Mouse (Mus musculus) stomach, adult 2 months (tissue): ENCODE data around the gene Olfr316. TPM values are rescaled to one million over a fixed set of nuclear protein-coding genes. Genes with fewer than 3 reads are reported as not detected.

Source experiments
- polyA plus RNA-seq: library from polyadenylated mRNA; depleted of rRNA; stranded (reverse); fragments of >200 nt; gene quantifications from 2 replicates; pipeline ENCODE4 v1.2.3, GENCODE M21; 2012; rRNA removed

Olfr316 gene
- polyA plus RNA-seq, result not detected in 2 replicates

GRCm38 (mm10) chr11:58752434-58752833 is at the start of gene Olfr316:
Gene Olfr316, plus strand, starts transcription at chr11:58752734.

GRCm38 (mm10) chr11:58723914-58724313 is 28.6 kb upstream of the Olfr316 start, which contains the start of gene Olfr318:
Gene Olfr318, minus strand, starts transcription at chr11:58724014.

GRCm38 (mm10) chr11:58738792-58739262 is 13.7 kb upstream of the Olfr316 start, which contains the start of gene Olfr317:
Gene Olfr317, minus strand, starts transcription at chr11:58739212.

GRCm38 (mm10) chr11:58772888-58773287 is 20.4 kb downstream of the Olfr316 start, which contains the start of gene Olfr315:
Gene Olfr315, plus strand, starts transcription at chr11:58773188.

GRCm38 (mm10) chr11:58782480-58783089 is 30.1 kb downstream of the Olfr316 start, which contains the start of gene Olfr314:
Gene Olfr314, plus strand, starts transcription at chr11:58782952.

GRCm38 (mm10) chr11:58801558-58802228 is 49.2 kb downstream of the Olfr316 start, which contains the start of gene Fam183b:
Gene Fam183b, minus strand, starts transcription at chr11:58801960.

Other genes with a start within 250 kb of the Olfr316 start
- not detected in 2 replicates for gene Olfr330, start 217.9 kb upstream of the Olfr316 start, polyA plus RNA-seq
- gene Olfr329-ps, start 206.3 kb upstream of the Olfr316 start, polyA plus RNA-seq, result not detected in 2 replicates
- gene Olfr328, start 197.1 kb upstream of the Olfr316 start, polyA plus RNA-seq, result not detected in 2 replicates
- not detected in 2 replicates for gene Olfr224, start 182.2 kb upstream of the Olfr316 start, polyA plus RNA-seq
- not detected in 2 replicates for gene Olfr325, start 175.0 kb upstream of the Olfr316 start, polyA plus RNA-seq
- gene Olfr324, start 157.6 kb upstream of the Olfr316 start, polyA plus RNA-seq, result not detected in 2 replicates
- 116 and 121 TPM in 2 replicates for gene 2210407C18Rik, start 136.7 kb upstream of the Olfr316 start, polyA plus RNA-seq
- gene Olfr323, start 122.2 kb upstream of the Olfr316 start, polyA plus RNA-seq, result 0.03 TPM in 1 of 2 replicates, not detected in the other
- 0.11 and 0.27 TPM in 2 replicates for gene Trim58, start 112.3 kb upstream of the Olfr316 start, polyA plus RNA-seq
- not detected in 2 replicates for gene Olfr322, start 94.0 kb upstream of the Olfr316 start, polyA plus RNA-seq
- not detected in 2 replicates for gene Olfr320, start 71.6 kb upstream of the Olfr316 start, polyA plus RNA-seq
- gene Olfr319, start 53.6 kb upstream of the Olfr316 start, polyA plus RNA-seq, result not detected in 2 replicates
- not detected in 2 replicates for gene Olfr318, start 28.7 kb upstream of the Olfr316 start, polyA plus RNA-seq
- not detected in 2 replicates for gene Olfr317, start 13.5 kb upstream of the Olfr316 start, polyA plus RNA-seq
- gene Olfr315, start 20.5 kb downstream of the Olfr316 start, polyA plus RNA-seq, result not detected in 2 replicates
- gene Olfr314, start 30.2 kb downstream of the Olfr316 start, polyA plus RNA-seq, result not detected in 2 replicates
- 0.26 and 0.61 TPM in 2 replicates for gene Fam183b, start 49.2 kb downstream of the Olfr316 start, polyA plus RNA-seq
- gene Olfr313, start 62.3 kb downstream of the Olfr316 start, polyA plus RNA-seq, result not detected in 2 replicates
- not detected in 2 replicates for gene Olfr312, start 76.5 kb downstream of the Olfr316 start, polyA plus RNA-seq
- gene Olfr311, start 86.5 kb downstream of the Olfr316 start, polyA plus RNA-seq, result not detected in 2 replicates
- 0.38 and 0.61 TPM in 2 replicates for gene Gm12258, start 94.4 kb downstream of the Olfr316 start, polyA plus RNA-seq
- gene 2810021J22Rik, start 114.5 kb downstream of the Olfr316 start, polyA plus RNA-seq, result 1.1 and 1.4 TPM in 2 replicates
- gene Zfp39, start 151.5 kb downstream of the Olfr316 start, polyA plus RNA-seq, result 0.11 and 0.12 TPM in 2 replicates
- gene Btnl10, start 165.2 kb downstream of the Olfr316 start, polyA plus RNA-seq, result not detected in 2 replicates
- 102 and 188 TPM in 2 replicates for gene Rnf187, start 186.2 kb downstream of the Olfr316 start, polyA plus RNA-seq
- 1.8 and 3.1 TPM in 2 replicates for gene Hist3h2ba, start 196.2 kb downstream of the Olfr316 start, polyA plus RNA-seq
- 7.0 and 8.4 TPM in 2 replicates for gene Hist3h2a, start 202.0 kb downstream of the Olfr316 start, polyA plus RNA-seq
- gene Trim17, start 202.0 kb downstream of the Olfr316 start, polyA plus RNA-seq, result 0.05 and 0.08 TPM in 2 replicates
- gene Trim11, start 225.4 kb downstream of the Olfr316 start, polyA plus RNA-seq, result 15.6 and 16.0 TPM in 2 replicates